Mouse (Mus musculus) E14TG2a.4 (cell line): ENCODE data around the gene Wwox.

ENCODE experiments used
- CTCF ChIP-seq: conservative IDR thresholded peaks from 2 replicates; pipeline ENCODE4 v1.5.1; 2014; ENCODE audit warnings: low read length
- NANOG ChIP-seq: IDR thresholded peaks from 2 replicates; pipeline ENCODE4 v1.6.1; 2014; ENCODE audit warnings: borderline replicate concordance, low read length, mixed read lengths
- POU5F1 ChIP-seq: IDR thresholded peaks from 2 replicates; pipeline ENCODE4 v1.6.1; 2014; ENCODE audit warnings: low read length, borderline replicate concordance

- TF ChIP-seq CTCF (no peak), NANOG (no peak), POU5F1 (no peak)
These were observed 436.7 kb downstream of the Wwox start for GRCm38 (mm10) chr8:114876161-114876611.
